25 mouse cellular contexts compared by ENCODE assay signal in genomic region chr12:112799237-112799970, GRCm38 (mm10). TPM values are rescaled to one million over a fixed set of nuclear protein-coding genes. Genes with fewer than 3 reads are reported as not detected.
DNase-seq lines count a peak whose midpoint lies in the region; ATAC-seq and TF ChIP-seq lines count a peak whose summit lies in the region.
"Had no signal": no experiment of that assay in that cellular context is flagged by ENCODE, and none has a peak within 500 bp of the region (broad histone marks: within the 10 kb centered on the region; RNA-seq: fewer than 3 reads in every experiment).

No protein-coding gene starts in this region.

- 0 out of 2 replicates have a peak overlapping the region, but pooled peaks have one; percentile 6 for H3K9ac ChIP-seq in intestine, embryonic 15.5 days
- H3K9ac ChIP-seq in intestine, embryonic 16.5 days (ENCODE audit: low read depth, low read length): no peak overlapping the region
- H3K9ac ChIP-seq in stomach, embryonic 14.5 days (replicated peaks; ENCODE audit: low read depth, low read length): no peak overlapping the region
- H3K9ac ChIP-seq in stomach, postnatal 0 days (ENCODE audit: low read length): no peak overlapping the region
- no peak overlapping the region for H3K9ac ChIP-seq in midbrain, embryonic 14.5 days (replicated peaks; ENCODE audit: low read length)
- H3K9ac ChIP-seq: forebrain, embryonic 13.5 days; hindbrain, embryonic 12.5 days; hindbrain, embryonic 15.5 days had no signal

- no peaks in the 10 kb centered on the region for H3K9me3 ChIP-seq in intestine, embryonic 15.5 days
- H3K9me3 ChIP-seq in intestine, embryonic 16.5 days (ENCODE audit: control insufficient read depth, low read length): no peaks in the 10 kb centered on the region
- no peaks in the 10 kb centered on the region for H3K9me3 ChIP-seq in stomach, embryonic 14.5 days (ENCODE audit: control insufficient read depth, low read depth, low read length)
- H3K9me3 ChIP-seq in stomach, postnatal 0 days (ENCODE audit: control insufficient read depth, low read length): no peaks in the 10 kb centered on the region
- no peaks in the 10 kb centered on the region for H3K9me3 ChIP-seq in midbrain, embryonic 14.5 days (ENCODE audit: control insufficient read depth, low read length)
- H3K9me3 ChIP-seq: embryonic facial prominence, embryonic 10.5 days; embryonic facial prominence, embryonic 13.5 days; forebrain, embryonic 10.5 days; forebrain, embryonic 13.5 days; G1E; hindbrain, embryonic 12.5 days; hindbrain, embryonic 15.5 days had no signal

- TF ChIP-seq CTCF in gastrocnemius, adult 2 months (IDR thresholded peaks at IDR 0.05): no peak
- TF ChIP-seq CTCF in stomach, postnatal 0 days (IDR thresholded peaks at IDR 0.05; ENCODE audit: low read depth): no peak

- DNase-seq in gastrocnemius, adult 2 months: no peak
- no peak for DNase-seq in gastrocnemius, adult 8-10 months (ENCODE audit: low spot score in 2 of 2)
- no peak for DNase-seq in stomach, postnatal 0 days (ENCODE audit: low spot score)
- DNase-seq in midbrain, embryonic 14.5 days: no peak
- DNase-seq in urinary bladder, postnatal 36 days (ENCODE audit: low spot score in 2 of 2): no peak
- DNase-seq: adrenal gland, adult 2 months; adrenal gland, postnatal 14 days; cerebellum, adult 11 months; cerebellum, adult 8-10 months; cerebellum, postnatal 10 days; embryo, embryonic 11 days; gastrocnemius, postnatal 10 days; heart, adult 2 months had no signal

- WGBS in intestine, embryonic 15.5 days: 83% methylated on average over 10 of the region's 10 CpGs
- WGBS in intestine, embryonic 16.5 days: 81% methylated on average over 10 of the region's 10 CpGs
- WGBS in stomach, embryonic 14.5 days: 79% methylated on average over 10 of the region's 10 CpGs
- 83% methylated on average over 10 of the region's 10 CpGs for WGBS in stomach, postnatal 0 days
- WGBS in midbrain, embryonic 14.5 days: 80% methylated on average over 10 of the region's 10 CpGs

- H3K4me3 ChIP-seq in gastrocnemius, adult 2 months: no peak overlapping the region
- H3K4me3 ChIP-seq in intestine, embryonic 15.5 days (replicated peaks): no peak overlapping the region
- H3K4me3 ChIP-seq in intestine, embryonic 16.5 days (ENCODE audit: low read length): no peak overlapping the region
- H3K4me3 ChIP-seq in stomach, embryonic 14.5 days (ENCODE audit: low read depth, low read length): no peak overlapping the region
- no peak overlapping the region for H3K4me3 ChIP-seq in stomach, postnatal 0 days (ENCODE audit: low read depth, low read length)
- H3K4me3 ChIP-seq in midbrain, embryonic 14.5 days (replicated peaks; ENCODE audit: low read depth, low read length): no peak overlapping the region
- H3K4me3 ChIP-seq: embryonic facial prominence, embryonic 10.5 days; embryonic facial prominence, embryonic 13.5 days; forebrain, embryonic 10.5 days; forebrain, embryonic 13.5 days; heart, adult 2 months; hindbrain, embryonic 12.5 days; hindbrain, embryonic 15.5 days had no signal

- peak overlapping the region; percentile 75; the same call in 1 of the 2 replicates for H3K27ac ChIP-seq in gastrocnemius, adult 2 months
- no peak overlapping the region for H3K27ac ChIP-seq in intestine, embryonic 15.5 days
- no peak overlapping the region for H3K27ac ChIP-seq in intestine, embryonic 16.5 days (ENCODE audit: low read length)
- H3K27ac ChIP-seq in stomach, embryonic 14.5 days (ENCODE audit: low read length): 0 out of 2 replicates have a peak overlapping the region, but pooled peaks have one; percentile 61
- no peak overlapping the region for H3K27ac ChIP-seq in stomach, postnatal 0 days (replicated peaks)
- no peak overlapping the region for H3K27ac ChIP-seq in midbrain, embryonic 14.5 days (replicated peaks; ENCODE audit: low read depth, low read length)
- H3K27ac ChIP-seq: embryonic facial prominence, embryonic 10.5 days; embryonic facial prominence, embryonic 13.5 days; forebrain, embryonic 10.5 days; forebrain, embryonic 13.5 days; heart, adult 2 months; hindbrain, embryonic 12.5 days; hindbrain, embryonic 15.5 days had no signal

- H3K4me2 ChIP-seq in intestine, embryonic 15.5 days (replicated peaks): no peak overlapping the region
- H3K4me2 ChIP-seq in intestine, embryonic 16.5 days (ENCODE audit: low read depth, low read length): no peak overlapping the region
- H3K4me2 ChIP-seq in stomach, embryonic 14.5 days (replicated peaks; ENCODE audit: low read depth, low read length): no peak overlapping the region
- H3K4me2 ChIP-seq in stomach, postnatal 0 days (replicated peaks; ENCODE audit: low read depth): no peak overlapping the region
- H3K4me2 ChIP-seq in midbrain, embryonic 14.5 days (ENCODE audit: low read length): no peak overlapping the region
- H3K4me2 ChIP-seq: embryonic facial prominence, embryonic 13.5 days; forebrain, embryonic 13.5 days; heart, embryonic 11.5 days; hindbrain, embryonic 12.5 days; hindbrain, embryonic 15.5 days had no signal

- H3K4me1 ChIP-seq in intestine, embryonic 15.5 days (replicated peaks): peaks cover 62% of the 10 kb centered on the region
- peaks cover 54% of the 10 kb centered on the region for H3K4me1 ChIP-seq in intestine, embryonic 16.5 days (ENCODE audit: control insufficient read depth, insufficient read depth, low read length)
- peaks cover 54% of the 10 kb centered on the region for H3K4me1 ChIP-seq in stomach, embryonic 14.5 days (ENCODE audit: control insufficient read depth, insufficient read depth, low read length)
- H3K4me1 ChIP-seq in stomach, postnatal 0 days (replicated peaks; ENCODE audit: control insufficient read depth, insufficient read depth): peaks cover 21% of the 10 kb centered on the region
- H3K4me1 ChIP-seq in midbrain, embryonic 14.5 days (ENCODE audit: control insufficient read depth, insufficient read depth, low read length): peaks cover 6% of the 10 kb centered on the region; the same call in 1 of the 2 replicates

- intact Hi-C loops in gastrocnemius, adult 2 months (cut with DNase I): no loop called here

- no peaks in the 10 kb centered on the region for H3K36me3 ChIP-seq in intestine, embryonic 15.5 days
- H3K36me3 ChIP-seq in intestine, embryonic 16.5 days (ENCODE audit: control insufficient read depth, insufficient read depth, low read length): no peaks in the 10 kb centered on the region
- H3K36me3 ChIP-seq in stomach, embryonic 14.5 days (ENCODE audit: control insufficient read depth, insufficient read depth, low read length): no peaks in the 10 kb centered on the region
- H3K36me3 ChIP-seq in stomach, postnatal 0 days (ENCODE audit: control insufficient read depth, insufficient read depth, low read length): no peaks in the 10 kb centered on the region
- H3K36me3 ChIP-seq in midbrain, embryonic 14.5 days (ENCODE audit: control insufficient read depth, insufficient read depth, low read length): no peaks in the 10 kb centered on the region
- H3K36me3 ChIP-seq: embryonic facial prominence, embryonic 10.5 days; embryonic facial prominence, embryonic 13.5 days; forebrain, embryonic 10.5 days; G1E; hindbrain, embryonic 12.5 days; hindbrain, embryonic 15.5 days had no signal

- no peak for ATAC-seq in intestine, embryonic 15.5 days
- no peak for ATAC-seq in intestine, embryonic 16.5 days
- ATAC-seq in stomach, embryonic 14.5 days (ENCODE audit: insufficient number of reproducible peaks, insufficient read depth, low FRiP score, low read depth): no peak
- no peak for ATAC-seq in stomach, postnatal 0 days (ENCODE audit: low FRiP score, low TSS enrichment)
- ATAC-seq in midbrain, embryonic 14.5 days (ENCODE audit: low FRiP score, low TSS enrichment): no peak
- ATAC-seq: forebrain, embryonic 16.5 days had no signal

- H3K27me3 ChIP-seq in intestine, embryonic 15.5 days (replicated peaks): peaks cover 8% of the 10 kb centered on the region
- peaks cover 9% of the 10 kb centered on the region; the same call in 1 of the 2 replicates for H3K27me3 ChIP-seq in intestine, embryonic 16.5 days (replicated peaks; ENCODE audit: control insufficient read depth, insufficient read depth, low read length)
- 0 out of 2 replicates have a peak, but pooled peaks cover 6% of the 10 kb centered on the region for H3K27me3 ChIP-seq in stomach, embryonic 14.5 days (ENCODE audit: control insufficient read depth, insufficient read depth, low read length)
- H3K27me3 ChIP-seq in stomach, postnatal 0 days (ENCODE audit: control insufficient read depth, insufficient read depth, low read length): no peaks in the 10 kb centered on the region
- peaks cover 14% of the 10 kb centered on the region for H3K27me3 ChIP-seq in midbrain, embryonic 14.5 days (ENCODE audit: control insufficient read depth, insufficient read depth, low read length)

- TF ChIP-seq EP300 in stomach, postnatal 0 days (optimal IDR thresholded peaks at IDR 0.05): no peak

RNA-seq across cellular contexts. Expression of gene Ahnak2, which starts 3.1 kb away (rescaled TPM):
- total RNA-seq in gastrocnemius, adult 2 months (2021): 1 to 10 TPM; 5.0 to 8.5 TPM
- 1 to 10 TPM; 6.9 to 8.7 (median 7.6) TPM for total RNA-seq in gastrocnemius, adult 8-10 months (2022)
- polyA plus RNA-seq in intestine, embryonic 15.5 days (2015; fragmentation: Nextera tagmentation; extraction: Ambion mirVana): 2.3 and 3.0 TPM in 2 replicates
- 2.3 and 2.8 TPM in 2 replicates for polyA plus RNA-seq in intestine, embryonic 16.5 days (2015; fragmentation: Nextera tagmentation; extraction: Ambion mirVana)
- 4.6 and 5.0 TPM in 2 replicates for polyA plus RNA-seq in stomach, embryonic 14.5 days (2014; fragmentation: Nextera tagmentation; extraction: Ambion mirVana)
- 5.4 and 6.3 TPM in 2 replicates for polyA plus RNA-seq in stomach, postnatal 0 days (2015; fragmentation: Nextera tagmentation; extraction: Ambion mirVana)
- polyA plus RNA-seq in midbrain, embryonic 14.5 days (2014; fragmentation: Nextera tagmentation; extraction: Ambion mirVana): 0.62 and 0.75 TPM in 2 replicates

RNA-seq across cellular contexts. Expression of gene Clba1, which starts 9.3 kb away (rescaled TPM):
- total RNA-seq in gastrocnemius, adult 2 months (2021): under 1 TPM; 0.20 to 0.36 TPM
- under 1 TPM; 0.17 to 0.61 (median 0.45) TPM for total RNA-seq in gastrocnemius, adult 8-10 months (2022)
- 3.7 and 4.6 TPM in 2 replicates for polyA plus RNA-seq in intestine, embryonic 15.5 days (2015; fragmentation: Nextera tagmentation; extraction: Ambion mirVana)
- 3.4 and 4.1 TPM in 2 replicates for polyA plus RNA-seq in intestine, embryonic 16.5 days (2015; fragmentation: Nextera tagmentation; extraction: Ambion mirVana)
- 6.1 and 8.2 TPM in 2 replicates for polyA plus RNA-seq in stomach, embryonic 14.5 days (2014; fragmentation: Nextera tagmentation; extraction: Ambion mirVana)
- 6.8 and 7.0 TPM in 2 replicates for polyA plus RNA-seq in stomach, postnatal 0 days (2015; fragmentation: Nextera tagmentation; extraction: Ambion mirVana)
- polyA plus RNA-seq in midbrain, embryonic 14.5 days (2014; fragmentation: Nextera tagmentation; extraction: Ambion mirVana): 21.4 and 23.1 TPM in 2 replicates

RNA-seq across cellular contexts. Expression of gene Cdca4, which starts 29.8 kb away (rescaled TPM):
- total RNA-seq in gastrocnemius, adult 2 months (2021): 1 to 10 TPM; 3.0 to 3.1 TPM
- total RNA-seq in gastrocnemius, adult 8-10 months (2022): 1 to 10 TPM; 1.9 to 2.8 (median 2.5) TPM
- polyA plus RNA-seq in intestine, embryonic 15.5 days (2015; fragmentation: Nextera tagmentation; extraction: Ambion mirVana): 87.6 and 88.0 TPM in 2 replicates
- 69.2 and 79.6 TPM in 2 replicates for polyA plus RNA-seq in intestine, embryonic 16.5 days (2015; fragmentation: Nextera tagmentation; extraction: Ambion mirVana)
- polyA plus RNA-seq in stomach, embryonic 14.5 days (2014; fragmentation: Nextera tagmentation; extraction: Ambion mirVana): 123 and 130 TPM in 2 replicates
- 37.5 and 41.6 TPM in 2 replicates for polyA plus RNA-seq in stomach, postnatal 0 days (2015; fragmentation: Nextera tagmentation; extraction: Ambion mirVana)
- polyA plus RNA-seq in midbrain, embryonic 14.5 days (2014; fragmentation: Nextera tagmentation; extraction: Ambion mirVana): 45.0 and 60.8 TPM in 2 replicates

RNA-seq across cellular contexts. Expression of gene Pld4, which starts 38.9 kb away (rescaled TPM):
- 1 to 10 TPM; 1.7 to 4.0 TPM for total RNA-seq in gastrocnemius, adult 2 months (2021)
- total RNA-seq in gastrocnemius, adult 8-10 months (2022): 1 to 10 TPM in 3 of 4 experiments, under 1 TPM in 1; 0.48 to 2.5 (median 1.7) TPM
- 11.6 and 12.6 TPM in 2 replicates for polyA plus RNA-seq in intestine, embryonic 15.5 days (2015; fragmentation: Nextera tagmentation; extraction: Ambion mirVana)
- polyA plus RNA-seq in intestine, embryonic 16.5 days (2015; fragmentation: Nextera tagmentation; extraction: Ambion mirVana): 12.2 and 13.0 TPM in 2 replicates
- polyA plus RNA-seq in stomach, embryonic 14.5 days (2014; fragmentation: Nextera tagmentation; extraction: Ambion mirVana): 12.9 and 13.3 TPM in 2 replicates
- polyA plus RNA-seq in stomach, postnatal 0 days (2015; fragmentation: Nextera tagmentation; extraction: Ambion mirVana): 9.6 and 9.8 TPM in 2 replicates
- 3.3 and 6.0 TPM in 2 replicates for polyA plus RNA-seq in midbrain, embryonic 14.5 days (2014; fragmentation: Nextera tagmentation; extraction: Ambion mirVana)

Comparison
In these comparisons a context has a peak if more than half of its experiments do, and no peak if none do; other contexts are left out.
1. H3K27ac ChIP-seq: peak in gastrocnemius, adult 2 months (single experiment) and stomach, embryonic 14.5 days (single experiment); none in intestine, embryonic 15.5 days (single experiment), intestine, embryonic 16.5 days (single experiment), stomach, postnatal 0 days (single experiment) and midbrain, embryonic 14.5 days (single experiment).